Mouse (Mus musculus): Measurements from ENCODE around the gene Ttyh1. TPM values are rescaled to one million over a fixed set of nuclear protein-coding genes. Genes with fewer than 3 reads are reported as not detected.
A peak's percentile ranks its signal among the peaks of the same experiment; 100 is the strongest.

The Ttyh1 gene
- polyA plus RNA-seq, 2 experiments = 0.11 to 0.24 TPM

DNA sequence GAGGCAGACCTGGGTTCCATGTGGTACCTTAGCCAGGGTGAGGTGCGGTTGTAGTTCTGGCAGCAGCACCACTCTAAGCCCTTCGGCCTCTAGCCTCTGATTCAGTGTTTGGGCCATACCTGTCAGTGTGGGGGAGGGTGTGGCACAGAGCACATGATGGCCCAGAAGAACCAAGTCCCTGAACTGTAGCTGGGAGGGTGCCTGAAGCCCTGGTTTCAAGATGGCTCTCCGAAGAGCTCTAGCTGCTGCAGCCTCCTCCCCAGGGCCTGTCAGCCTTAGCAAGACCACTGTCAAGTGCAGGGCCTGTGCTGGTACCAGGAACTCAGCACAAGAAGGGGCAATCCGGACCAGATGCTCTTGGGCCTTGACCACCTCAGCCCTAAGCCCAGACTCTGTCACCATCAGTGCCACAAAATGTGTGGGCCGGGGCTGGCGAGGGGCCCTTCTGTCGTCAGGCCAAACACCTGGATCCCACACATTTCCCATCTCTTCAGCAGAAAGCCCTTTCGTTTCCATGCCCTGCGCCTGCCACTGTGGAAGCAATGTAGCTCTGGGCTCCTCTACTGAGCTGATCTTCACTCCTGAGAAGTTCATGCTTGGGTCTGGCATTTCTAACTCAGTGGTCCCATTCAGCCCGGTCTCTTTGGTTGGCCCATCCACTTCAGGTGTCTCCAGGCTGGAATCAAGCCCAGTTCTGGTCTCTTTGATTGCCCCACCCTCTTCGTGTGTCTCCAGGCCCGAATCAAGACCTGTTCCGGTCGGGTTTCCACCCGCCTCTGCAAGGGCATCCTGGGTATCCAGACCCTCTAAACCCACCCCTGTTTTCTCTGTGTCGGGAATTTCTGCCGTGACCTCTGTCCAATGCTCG, 29.4 kb downstream of the Ttyh1 start:
- WGBS (ENCODE audit: insufficient replicate concordance) = 33% methylated on average over 18 of the region's 18 CpGs
- peaks cover 3 to 7% of the 10 kb centered on the region in 2 experiments for H3K4me1 ChIP-seq (replicated peaks; ENCODE audit: control insufficient read depth in 2 of 2, insufficient read depth in 2 of 2, low read length in 1 of 2)

DNA sequence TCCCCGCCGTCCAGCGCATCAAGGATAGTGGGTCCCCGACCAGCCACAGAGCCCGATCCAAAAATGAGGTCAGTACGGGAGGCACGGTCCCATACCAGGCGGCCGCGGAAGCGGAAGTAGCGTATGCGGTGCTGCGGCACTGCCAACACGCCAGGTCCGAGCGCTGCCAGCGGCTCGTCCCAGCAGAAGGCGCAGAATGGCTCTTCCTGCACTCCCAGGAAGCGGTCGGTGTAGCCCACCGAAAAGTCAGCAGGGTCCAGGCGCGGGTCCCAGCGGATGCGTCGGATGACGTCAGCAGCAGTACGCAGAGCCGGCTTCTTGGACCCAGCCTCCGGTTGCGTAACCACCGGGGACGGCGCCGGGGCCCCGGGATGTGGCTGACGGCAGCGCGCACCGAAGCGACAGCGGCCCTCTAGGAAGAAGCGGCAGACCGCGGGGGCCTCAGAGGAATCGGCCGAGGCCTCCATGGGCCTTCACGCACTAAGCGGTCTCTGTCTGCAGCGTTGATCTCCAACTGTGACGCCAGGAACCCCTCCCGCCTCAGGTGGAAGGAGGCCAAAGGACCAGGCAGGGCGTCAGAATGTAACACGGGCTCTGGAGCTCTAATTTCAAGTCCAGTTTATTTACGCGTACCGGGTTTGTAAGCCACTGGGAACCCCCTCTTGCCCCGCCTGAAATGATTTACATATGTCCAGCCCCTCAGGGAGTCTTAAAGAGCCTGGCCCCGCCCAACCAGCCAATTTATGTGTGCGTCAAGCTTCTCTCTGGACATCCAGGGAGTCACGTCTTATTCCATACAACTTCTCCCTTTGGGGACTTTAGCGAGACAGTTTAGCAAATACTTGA, 30.2 kb downstream of the Ttyh1 start:
- Histone ChIP-seq H3K36me3 (replicated peaks; ENCODE audit: control insufficient read depth, insufficient read depth, low read depth) (peaks cover 36% of the 10 kb centered on the region), H3K27me3 (ENCODE audit: control insufficient read depth, insufficient read depth, low read length) (0 out of 2 replicates have a peak, but pooled peaks cover 3% of the 10 kb centered on the region), H3K4me3 (ENCODE audit: insufficient read depth in 1 of 2, low read depth in 2 of 2, low read length in 2 of 2) (peak overlapping the region; percentile 75 to 82), H3K4me2 (ENCODE audit: low read depth) (peak overlapping the region; percentile 94), H3K4me1 (replicated peaks; ENCODE audit: control insufficient read depth in 2 of 2, insufficient read depth in 2 of 2, low read length in 1 of 2) (peaks cover 3 to 10% of the 10 kb centered on the region in 2 experiments), H3K27ac (peak overlapping the region; percentile 67), H3K9ac (replicated peaks) (peak overlapping the region; percentile 68), H3K9me3 (ENCODE audit: control insufficient read depth, low read length) (no peaks in the 10 kb centered on the region)
- peak; percentile 77 for ATAC-seq (ENCODE audit: insufficient read depth)
- no peak for TF ChIP-seq CTCF (IDR thresholded peaks at IDR 0.05; ENCODE audit: low read depth)
- no peak for TF ChIP-seq EP300 (IDR thresholded peaks at IDR 0.05; ENCODE audit: low read depth)
- 1% methylated on average over 64 of the region's 64 CpGs for WGBS (ENCODE audit: insufficient replicate concordance)
- peak; percentile 68 to 82 (median 68) for DNase-seq (ENCODE audit: low read depth in 3 of 3, low spot score in 3 of 3)

More for the DNA sequence above, 29.4 kb downstream of the Ttyh1 start:
- Histone ChIP-seq H3K9me3 (ENCODE audit: control insufficient read depth, low read length) (no peaks in the 10 kb centered on the region), H3K9ac (replicated peaks) (peak overlapping the region; percentile 68), H3K27me3 (ENCODE audit: control insufficient read depth, insufficient read depth, low read length) (0 out of 2 replicates have a peak, but pooled peaks cover 3% of the 10 kb centered on the region), H3K36me3 (replicated peaks; ENCODE audit: control insufficient read depth, insufficient read depth, low read depth) (peaks cover 44% of the 10 kb centered on the region), H3K27ac (peak overlapping the region; percentile 67), H3K4me2 (ENCODE audit: low read depth) (peak overlapping the region; percentile 94), H3K4me3 (ENCODE audit: insufficient read depth in 1 of 2, low read depth in 2 of 2, low read length in 2 of 2) (peak overlapping the region; percentile 75 to 82)
- peak; percentile 8; the same call in 1 of the 2 replicates for ATAC-seq (ENCODE audit: insufficient read depth)
- TF ChIP-seq CTCF (IDR thresholded peaks at IDR 0.05; ENCODE audit: low read depth) = no peak
- TF ChIP-seq EP300 (IDR thresholded peaks at IDR 0.05; ENCODE audit: low read depth) = no peak
- no peak for DNase-seq (ENCODE audit: low read depth in 3 of 3, low spot score in 3 of 3)

DNA sequence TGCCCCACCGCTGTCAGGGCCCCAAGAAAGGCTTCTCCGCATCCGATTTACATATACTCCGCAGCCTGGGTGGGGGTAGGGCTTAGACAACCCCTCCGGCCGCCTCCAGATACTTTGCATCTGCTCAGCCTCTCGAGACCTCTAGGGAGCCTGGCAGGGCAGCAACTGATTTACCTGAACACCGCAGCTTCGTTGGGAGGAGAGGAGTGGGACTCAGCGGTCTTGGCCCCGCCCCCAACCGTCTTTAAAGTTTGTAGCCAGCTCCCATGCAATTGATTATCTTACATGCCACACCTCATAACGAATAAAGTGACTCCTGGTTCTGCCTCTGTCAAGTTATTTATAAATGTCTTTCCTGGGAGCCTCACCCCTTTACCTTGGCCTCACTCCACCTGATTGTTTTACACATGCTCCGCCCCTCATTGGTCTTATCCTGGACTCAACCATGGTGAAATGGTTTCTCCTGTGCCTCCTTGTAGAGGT, 30.9 kb downstream of the Ttyh1 start, which contains the start of gene Leng9:
Leng9 (minus strand) TSS at position 316 of the 483 bp plus-strand sequence.
- ATAC-seq (ENCODE audit: insufficient read depth) = peak; percentile 18; the same call in 1 of the 2 replicates
- WGBS (ENCODE audit: insufficient replicate concordance) = 2% methylated on average over 14 of the region's 14 CpGs
- H3K36me3 ChIP-seq (replicated peaks; ENCODE audit: control insufficient read depth, insufficient read depth, low read depth) = peaks cover 29% of the 10 kb centered on the region
- peak within 1 kb of the TSS; percentile 67 for H3K27ac ChIP-seq
- no peaks in the 10 kb centered on the region for H3K9me3 ChIP-seq (ENCODE audit: control insufficient read depth, low read length)
- peaks cover 3 to 10% of the 10 kb centered on the region in 2 experiments for H3K4me1 ChIP-seq (replicated peaks; ENCODE audit: control insufficient read depth in 2 of 2, insufficient read depth in 2 of 2, low read length in 1 of 2)
- peak within 1 kb of the TSS; percentile 94 for H3K4me2 ChIP-seq (ENCODE audit: low read depth)
- peak in 2 of 3 experiments; percentile 22 to 48 for DNase-seq (ENCODE audit: low read depth in 3 of 3, low spot score in 3 of 3)
- H3K9ac ChIP-seq (replicated peaks) = peak within 1 kb of the TSS; percentile 68
- no peak for TF ChIP-seq EP300 (IDR thresholded peaks at IDR 0.05; ENCODE audit: low read depth)
- no peak for TF ChIP-seq CTCF (IDR thresholded peaks at IDR 0.05; ENCODE audit: low read depth)
- H3K4me3 ChIP-seq (ENCODE audit: insufficient read depth in 1 of 2, low read depth in 2 of 2, low read length in 2 of 2) = peak within 1 kb of the TSS; percentile 75 to 82
- H3K27me3 ChIP-seq (ENCODE audit: control insufficient read depth, insufficient read depth, low read length) = 0 out of 2 replicates have a peak, but pooled peaks cover 3% of the 10 kb centered on the region

DNA sequence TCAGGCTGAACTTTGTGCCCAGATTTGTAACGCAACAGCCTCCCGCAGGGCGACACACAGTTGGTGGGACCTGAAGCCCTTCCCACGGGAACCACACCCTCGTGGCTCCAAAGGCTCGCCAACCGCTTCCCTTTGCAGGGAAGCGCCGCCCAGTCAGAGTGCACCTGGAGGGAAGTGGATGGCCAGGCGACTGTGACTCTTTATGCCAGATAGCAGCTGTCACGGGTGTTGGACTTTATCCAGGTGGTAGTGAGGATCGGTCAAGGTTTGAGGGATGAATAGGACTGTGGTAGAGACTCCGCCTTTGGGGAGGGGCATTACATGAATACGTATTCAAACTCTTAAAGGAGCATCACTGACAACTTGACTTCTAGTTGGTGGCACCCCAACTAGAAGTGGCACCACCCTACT, 31.6 kb downstream of the Ttyh1 start:
- H3K4me1 ChIP-seq (replicated peaks; ENCODE audit: control insufficient read depth in 2 of 2, insufficient read depth in 2 of 2, low read length in 1 of 2) = peaks cover 3 to 10% of the 10 kb centered on the region in 2 experiments
- H3K4me3 ChIP-seq (ENCODE audit: insufficient read depth in 1 of 2, low read depth in 2 of 2, low read length in 2 of 2) = peak overlapping the region; percentile 42 to 75
- WGBS (ENCODE audit: insufficient replicate concordance) = 9% methylated on average over 14 of the region's 14 CpGs
- peaks cover 22% of the 10 kb centered on the region for H3K36me3 ChIP-seq (replicated peaks; ENCODE audit: control insufficient read depth, insufficient read depth, low read depth)
- no peaks in the 10 kb centered on the region for H3K9me3 ChIP-seq (ENCODE audit: control insufficient read depth, low read length)
- TF ChIP-seq EP300 (IDR thresholded peaks at IDR 0.05; ENCODE audit: low read depth) (no peak), CTCF (IDR thresholded peaks at IDR 0.05; ENCODE audit: low read depth) (no peak)
- peak overlapping the region; percentile 94 for H3K4me2 ChIP-seq (ENCODE audit: low read depth)
- H3K27me3 ChIP-seq (ENCODE audit: control insufficient read depth, insufficient read depth, low read length) = 0 out of 2 replicates have a peak, but pooled peaks cover 3% of the 10 kb centered on the region
- ATAC-seq (ENCODE audit: insufficient read depth) (peak; percentile 27), DNase-seq (ENCODE audit: low read depth in 3 of 3, low spot score in 3 of 3) (peak in 2 of 3 experiments; percentile 30 to 37)
- H3K9ac ChIP-seq (replicated peaks) = peak overlapping the region; percentile 45
- H3K27ac ChIP-seq = no peak overlapping the region

All from liver, embryonic 14.5 days (tissue).